Mouse (Mus musculus): ENCODE results near the gene Gm5868. TPM values are rescaled to one million over a fixed set of nuclear protein-coding genes. Genes with fewer than 3 reads are reported as not detected.
"Not testable (repeated sequence)": the region's sequence is repeated elsewhere in the genome, so short reads cannot be mapped to it uniquely, and the experiment has no call there.

Gm5868 gene
- polyA plus RNA-seq, 1 experiment from 2014 or later, result 0.29 TPM

- H3K27me3 ChIP-seq (replicated peaks; ENCODE audit: control insufficient read depth, insufficient read depth, low read length), result no peaks in the 10 kb centered on the region
- H3K9me3 ChIP-seq (ENCODE audit: control insufficient read depth), result no peaks in the 10 kb centered on the region
- H3K4me3 ChIP-seq (ENCODE audit: low read depth, low read length), result no peak overlapping the region
- H3K4me2 ChIP-seq (replicated peaks; ENCODE audit: low read depth), result no peak overlapping the region
- no peaks in the 10 kb centered on the region for H3K36me3 ChIP-seq (ENCODE audit: control insufficient read depth, insufficient read depth)
- no peak for TF ChIP-seq CTCF (IDR thresholded peaks at IDR 0.05; ENCODE audit: low read depth)
- no peak overlapping the region for H3K27ac ChIP-seq (ENCODE audit: low read depth, low read length)
- WGBS, result 82% methylated on average over 4 of the region's 4 CpGs
- no peak for ATAC-seq
- H3K4me1 ChIP-seq (replicated peaks; ENCODE audit: control insufficient read depth, insufficient read depth, low read length), result no peaks in the 10 kb centered on the region
- H3K9ac ChIP-seq (ENCODE audit: low read depth, low read length), result no peak overlapping the region
Observed at GRCm38 (mm10) chr5:72617413-72617812, 30.1 kb upstream of the Gm5868 start.

GRCm38 (mm10) chr5:72603138-72603537 is 15.8 kb upstream of the Gm5868 start:
- no peak for TF ChIP-seq CTCF (IDR thresholded peaks at IDR 0.05; ENCODE audit: low read depth)
- Histone ChIP-seq H3K4me2 (replicated peaks; ENCODE audit: low read depth) (no peak overlapping the region), H3K4me1 (replicated peaks; ENCODE audit: control insufficient read depth, insufficient read depth, low read length) (no peaks in the 10 kb centered on the region), H3K27me3 (replicated peaks; ENCODE audit: control insufficient read depth, insufficient read depth, low read length) (no peaks in the 10 kb centered on the region), H3K9me3 (ENCODE audit: control insufficient read depth) (no peaks in the 10 kb centered on the region), H3K9ac (ENCODE audit: low read depth, low read length) (no peak overlapping the region), H3K4me3 (ENCODE audit: low read depth, low read length) (no peak overlapping the region), H3K36me3 (ENCODE audit: control insufficient read depth, insufficient read depth) (no peaks in the 10 kb centered on the region), H3K27ac (ENCODE audit: low read depth, low read length) (no peak overlapping the region)
- WGBS, result 43% methylated on average over 4 of the region's 4 CpGs
- peak; percentile 76; the same call in 1 of the 2 replicates for ATAC-seq

GRCm38 (mm10) chr5:72601006-72601405 is 13.7 kb upstream of the Gm5868 start:
- H3K27ac ChIP-seq (ENCODE audit: low read depth, low read length), result no peak overlapping the region
- WGBS, result 18% methylated on average over 5 of the region's 5 CpGs
- H3K9ac ChIP-seq (ENCODE audit: low read depth, low read length), result no peak overlapping the region
- peak; percentile 75 for ATAC-seq
- H3K27me3 ChIP-seq (replicated peaks; ENCODE audit: control insufficient read depth, insufficient read depth, low read length), result no peaks in the 10 kb centered on the region
- no peaks in the 10 kb centered on the region for H3K4me1 ChIP-seq (replicated peaks; ENCODE audit: control insufficient read depth, insufficient read depth, low read length)
- no peaks in the 10 kb centered on the region for H3K36me3 ChIP-seq (ENCODE audit: control insufficient read depth, insufficient read depth)
- no peak overlapping the region for H3K4me3 ChIP-seq (ENCODE audit: low read depth, low read length)
- H3K4me2 ChIP-seq (replicated peaks; ENCODE audit: low read depth), result no peak overlapping the region
- no peaks in the 10 kb centered on the region for H3K9me3 ChIP-seq (ENCODE audit: control insufficient read depth)
- peak; percentile 75 for TF ChIP-seq CTCF (IDR thresholded peaks at IDR 0.05; ENCODE audit: low read depth)

GRCm38 (mm10) chr5:72586667-72587191 is 622 bp downstream of the Gm5868 start:
- peak overlapping the region; percentile 72 for H3K4me2 ChIP-seq (replicated peaks; ENCODE audit: low read depth)
- H3K36me3 ChIP-seq (ENCODE audit: control insufficient read depth, insufficient read depth); H3K27ac ChIP-seq (ENCODE audit: low read depth, low read length); H3K4me1 ChIP-seq (replicated peaks; ENCODE audit: control insufficient read depth, insufficient read depth, low read length); H3K9me3 ChIP-seq (ENCODE audit: control insufficient read depth); ATAC-seq; H3K27me3 ChIP-seq (replicated peaks; ENCODE audit: control insufficient read depth, insufficient read depth, low read length); H3K9ac ChIP-seq (ENCODE audit: low read depth, low read length): not testable (repeated sequence)
- 43% methylated on average over 25 of the region's 25 CpGs for WGBS
- peak overlapping the region; percentile 35 for H3K4me3 ChIP-seq (ENCODE audit: low read depth, low read length)

GRCm38 (mm10) chr5:72586122-72586521 is 1.2 kb downstream of the Gm5868 start:
- WGBS, result 45% methylated on average over 7 of the region's 7 CpGs
- peak; percentile 47; the same call in 1 of the 2 replicates for ATAC-seq
- H3K27ac ChIP-seq (ENCODE audit: low read depth, low read length); H3K36me3 ChIP-seq (ENCODE audit: control insufficient read depth, insufficient read depth); H3K4me1 ChIP-seq (replicated peaks; ENCODE audit: control insufficient read depth, insufficient read depth, low read length); H3K4me2 ChIP-seq (replicated peaks; ENCODE audit: low read depth); H3K9me3 ChIP-seq (ENCODE audit: control insufficient read depth); H3K9ac ChIP-seq (ENCODE audit: low read depth, low read length); H3K4me3 ChIP-seq (ENCODE audit: low read depth, low read length); H3K27me3 ChIP-seq (replicated peaks; ENCODE audit: control insufficient read depth, insufficient read depth, low read length): not testable (repeated sequence)
- TF ChIP-seq CTCF (IDR thresholded peaks at IDR 0.05; ENCODE audit: low read depth), result peak; percentile 73

- peak; percentile 28; the same call in 1 of the 2 replicates for ATAC-seq
- H3K4me1 ChIP-seq (replicated peaks; ENCODE audit: control insufficient read depth, insufficient read depth, low read length); H3K9me3 ChIP-seq (ENCODE audit: control insufficient read depth); H3K27me3 ChIP-seq (replicated peaks; ENCODE audit: control insufficient read depth, insufficient read depth, low read length); H3K27ac ChIP-seq (ENCODE audit: low read depth, low read length); H3K36me3 ChIP-seq (ENCODE audit: control insufficient read depth, insufficient read depth): not testable (repeated sequence)
- peak within 1 kb of the TSS; percentile 41 for H3K4me3 ChIP-seq (ENCODE audit: low read depth, low read length)
- H3K4me2 ChIP-seq (replicated peaks; ENCODE audit: low read depth), result peak within 1 kb of the TSS; percentile 85
- 11% methylated on average over 18 of the region's 21 CpGs for WGBS
- peak within 1 kb of the TSS; percentile 31 for H3K9ac ChIP-seq (ENCODE audit: low read depth, low read length)
Observed at GRCm38 (mm10) chr5:72580970-72581332, 6.4 kb downstream of the Gm5868 start, which contains the start of gene Zar1. Zar1 (minus strand) TSS chr5:72581254.

- 8% methylated on average over 49 of the region's 73 CpGs for WGBS
- not testable (repeated sequence) for H3K36me3 ChIP-seq (ENCODE audit: control insufficient read depth, insufficient read depth); H3K9me3 ChIP-seq (ENCODE audit: control insufficient read depth); H3K27ac ChIP-seq (ENCODE audit: low read depth, low read length); H3K4me1 ChIP-seq (replicated peaks; ENCODE audit: control insufficient read depth, insufficient read depth, low read length); H3K27me3 ChIP-seq (replicated peaks; ENCODE audit: control insufficient read depth, insufficient read depth, low read length)
- H3K9ac ChIP-seq (ENCODE audit: low read depth, low read length), result peak overlapping the region; percentile 31
- H3K4me2 ChIP-seq (replicated peaks; ENCODE audit: low read depth), result peak overlapping the region; percentile 85
- peak overlapping the region; percentile 41 for H3K4me3 ChIP-seq (ENCODE audit: low read depth, low read length)
- peak; percentile 64 for ATAC-seq
Observed at GRCm38 (mm10) chr5:72580088-72580969, 7.0 kb downstream of the Gm5868 start.

- H3K9ac ChIP-seq (ENCODE audit: low read depth, low read length); H3K36me3 ChIP-seq (ENCODE audit: control insufficient read depth, insufficient read depth); ATAC-seq; H3K9me3 ChIP-seq (ENCODE audit: control insufficient read depth); H3K4me3 ChIP-seq (ENCODE audit: low read depth, low read length); H3K4me2 ChIP-seq (replicated peaks; ENCODE audit: low read depth); H3K27me3 ChIP-seq (replicated peaks; ENCODE audit: control insufficient read depth, insufficient read depth, low read length); H3K27ac ChIP-seq (ENCODE audit: low read depth, low read length); H3K4me1 ChIP-seq (replicated peaks; ENCODE audit: control insufficient read depth, insufficient read depth, low read length): not testable (repeated sequence)
- WGBS, result 65% methylated on average over 10 of the region's 10 CpGs
Observed at GRCm38 (mm10) chr5:72579599-72579998, 7.8 kb downstream of the Gm5868 start.

All from intestine, postnatal 0 days (tissue).